Mouse (Mus musculus): ENCODE measurements at regions not wholly inside any gene's neighbourhood (a gene's known extent, or its start where the extent isn't known, plus 50 kb on each side); places are given as distances from the start of the nearest gene placed in this dataset.

GRCm38 (mm10) chr5:90706350-90706749 is 52.8 kb upstream of the Cxcl5 start:
- DNase-seq (ENCODE audit: low read depth): peak; percentile 85

GRCm38 (mm10) chr5:90703653-90704052 is 55.5 kb upstream of the Cxcl5 start:
- DNase-seq (ENCODE audit: low read depth): peak; percentile 58

- no peak for DNase-seq (ENCODE audit: low read depth)
Observed at GRCm38 (mm10) chr5:90700178-90700577, 59.0 kb upstream of the Cxcl5 start.

- no peak for DNase-seq (ENCODE audit: low read depth)
Observed at GRCm38 (mm10) chr5:90696064-90696463, 55.6 kb upstream of the Rassf6 start.

GRCm38 (mm10) chr5:90694431-90694830 is 54.0 kb upstream of the Rassf6 start:
- peak; percentile 70 for DNase-seq (ENCODE audit: low read depth)

GRCm38 (mm10) chr5:90690746-90691145 is 50.3 kb upstream of the Rassf6 start:
- no peak for DNase-seq (ENCODE audit: low read depth)
